Mouse (Mus musculus) kidney, postnatal 14 days (tissue): ENCODE data around the gene Vmn1r100.
"Not testable (repeated sequence)": the region's sequence is repeated elsewhere in the genome, so short reads cannot be mapped to it uniquely, and the experiment has no call there.

ENCODE experiments used
- DNase-seq: peaks from one replicate; pipeline ENCODE4 v3.0.0; 2022; ENCODE audit warnings: mixed read lengths

Gene Vmn1r100

GRCm38 (mm10) chr7:20417642-20418041, at the start of gene Vmn1r100:
TSS of gene Vmn1r100 (plus strand) at chr7:20417942.
- not testable (repeated sequence) for DNase-seq

- not testable (repeated sequence) for DNase-seq
Observed at GRCm38 (mm10) chr7:20375310-20375709, 42.4 kb upstream of the Vmn1r100 start, which contains the start of gene Gm5728. TSS of gene Gm5728 (minus strand) at chr7:20375410.

- not testable (repeated sequence) for DNase-seq
Observed at GRCm38 (mm10) chr7:20442493-20442892, 24.8 kb downstream of the Vmn1r100 start, which contains the start of gene Vmn1r101. TSS of gene Vmn1r101 (minus strand) at chr7:20442593.
